In the genomic region with DNA sequence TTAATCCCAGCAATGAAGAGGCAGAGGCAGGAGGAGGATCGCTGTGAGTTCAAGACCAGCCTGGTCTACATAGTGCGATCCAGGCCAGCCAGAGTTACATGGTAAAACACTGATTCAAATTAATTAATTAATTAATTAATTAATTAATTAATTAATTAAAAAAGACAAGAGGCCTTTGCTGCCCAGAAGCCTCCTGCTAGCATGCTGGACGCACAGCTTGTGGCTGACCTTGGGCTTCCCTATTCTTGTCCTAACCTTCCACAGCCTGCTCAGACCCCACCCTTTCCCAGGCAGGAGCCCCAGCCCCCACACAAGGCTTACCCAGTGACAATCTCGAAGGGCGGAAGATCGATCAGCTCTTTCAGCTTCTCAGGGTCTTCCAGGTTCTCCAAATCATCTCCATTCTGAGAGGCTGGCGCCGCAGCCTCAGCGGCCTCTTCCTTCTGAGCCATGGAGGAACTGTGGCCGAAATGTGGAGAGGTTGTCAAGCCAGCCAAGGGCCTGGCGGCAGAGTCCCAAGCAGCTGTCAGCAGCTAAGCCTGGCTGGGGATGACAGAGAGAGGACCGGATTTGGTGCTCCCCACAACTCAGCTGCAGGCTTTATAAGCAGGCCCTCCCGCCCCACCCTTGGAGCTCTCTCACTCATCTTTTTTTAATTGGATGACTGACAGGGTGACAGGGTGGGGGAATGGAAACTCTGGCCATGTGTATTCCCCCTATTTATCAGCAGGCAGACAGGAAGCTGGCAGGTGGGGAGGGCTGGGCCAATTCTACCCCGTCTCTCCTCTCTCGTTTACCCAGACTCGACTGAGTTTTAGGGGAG, we compare ENCODE assay signal across 8 mouse cellular contexts. TPM values are rescaled to one million over a fixed set of nuclear protein-coding genes. Genes with fewer than 3 reads are reported as not detected.
A peak's percentile ranks its signal among the peaks of the same experiment; 100 is the strongest.
DNase-seq lines count a peak whose midpoint lies in the region; ATAC-seq and TF ChIP-seq lines count a peak whose summit lies in the region.
"Had no signal": no experiment of that assay in that cellular context is flagged by ENCODE, and none has a peak within 500 bp of the region (broad histone marks: within the 10 kb centered on the region; RNA-seq: fewer than 3 reads in every experiment).

Gene Apobec2 (minus strand): TSS at position 773 of the 823 bp plus-strand sequence.

- peaks cover 98% of the 10 kb centered on the region for H3K4me1 ChIP-seq in E14TG2a.4 (replicated peaks; ENCODE audit: low read depth, low read length)
- H3K4me1 ChIP-seq in heart, embryonic 15.5 days (replicated peaks) = peaks cover 72% of the 10 kb centered on the region
- peaks cover 62% of the 10 kb centered on the region for H3K4me1 ChIP-seq in liver, embryonic 13.5 days (replicated peaks)
- peaks cover 50% of the 10 kb centered on the region for H3K4me1 ChIP-seq in kidney, embryonic 15.5 days

- H3K36me3 ChIP-seq in E14TG2a.4 (ENCODE audit: insufficient read depth, low read length) = no peaks in the 10 kb centered on the region
- H3K36me3 ChIP-seq in heart, embryonic 15.5 days = 0 out of 2 replicates have a peak, but pooled peaks cover 3% of the 10 kb centered on the region
- H3K36me3 ChIP-seq in liver, embryonic 13.5 days = no peaks in the 10 kb centered on the region
- no peaks in the 10 kb centered on the region for H3K36me3 ChIP-seq in kidney, embryonic 15.5 days

- peak within 1 kb of the TSS; percentile 96 for H3K27ac ChIP-seq in heart, embryonic 15.5 days
- H3K27ac ChIP-seq in liver, embryonic 13.5 days = peak within 1 kb of the TSS; percentile 18; the same call in 1 of the 2 replicates
- no peak within 1 kb of the TSS for H3K27ac ChIP-seq in kidney, embryonic 15.5 days

- peak within 1 kb of the TSS; percentile 65 for H3K9ac ChIP-seq in heart, embryonic 15.5 days
- H3K9ac ChIP-seq in liver, embryonic 13.5 days = 0 out of 2 replicates have a peak within 1 kb of the TSS, but pooled peaks have one; percentile 9
- H3K9ac ChIP-seq in kidney, embryonic 15.5 days = no peak within 1 kb of the TSS

- no peaks in the 10 kb centered on the region for H3K27me3 ChIP-seq in E14TG2a.4 (ENCODE audit: insufficient read depth, low read length)
- no peaks in the 10 kb centered on the region for H3K27me3 ChIP-seq in heart, embryonic 15.5 days
- H3K27me3 ChIP-seq in liver, embryonic 13.5 days = no peaks in the 10 kb centered on the region
- H3K27me3 ChIP-seq in kidney, embryonic 15.5 days = no peaks in the 10 kb centered on the region

- H3K4me2 ChIP-seq in heart, embryonic 15.5 days = peak within 1 kb of the TSS; percentile 63
- H3K4me2 ChIP-seq in liver, embryonic 13.5 days = peak within 1 kb of the TSS; percentile 28; the same call in 1 of the 2 replicates
- H3K4me2 ChIP-seq in kidney, embryonic 15.5 days = no peak within 1 kb of the TSS

- WGBS in heart, embryonic 15.5 days = 21% methylated on average over 16 of the region's 16 CpGs
- 32% methylated on average over 16 of the region's 16 CpGs for WGBS in liver, embryonic 13.5 days (ENCODE audit: insufficient replicate concordance)
- 75% methylated on average over 16 of the region's 16 CpGs for WGBS in kidney, embryonic 15.5 days

- H3K4me3 ChIP-seq in E14TG2a.4 (replicated peaks; ENCODE audit: low read length) = peak within 1 kb of the TSS; percentile 65
- peak within 1 kb of the TSS; percentile 58 for H3K4me3 ChIP-seq in heart, embryonic 15.5 days
- H3K4me3 ChIP-seq in liver, embryonic 13.5 days (replicated peaks) = no peak within 1 kb of the TSS
- no peak within 1 kb of the TSS for H3K4me3 ChIP-seq in kidney, embryonic 15.5 days (replicated peaks)

- no peaks in the 10 kb centered on the region for H3K9me3 ChIP-seq in E14TG2a.4 (ENCODE audit: low read length)
- H3K9me3 ChIP-seq in heart, embryonic 15.5 days (replicated peaks) = no peaks in the 10 kb centered on the region
- no peaks in the 10 kb centered on the region for H3K9me3 ChIP-seq in liver, embryonic 13.5 days (replicated peaks)
- no peaks in the 10 kb centered on the region for H3K9me3 ChIP-seq in kidney, embryonic 15.5 days (replicated peaks)

- no peak for TF ChIP-seq CTCF in E14TG2a.4 (conservative IDR thresholded peaks at IDR 0.05; ENCODE audit: low read length)

- ATAC-seq in heart, embryonic 15.5 days (replicated peaks; ENCODE audit: insufficient number of reproducible peaks, insufficient read depth, low FRiP score, low read depth) = peak; percentile 75
- ATAC-seq in liver, embryonic 13.5 days (ENCODE audit: low read depth) = peak; percentile 67
- no peak for ATAC-seq in kidney, embryonic 15.5 days (replicated peaks; ENCODE audit: low FRiP score)
- ATAC-seq: inflammation-experienced regulatory T-cells, adult 6 months had no signal

- peak; percentile 60 for DNase-seq in R1 (ENCODE audit: low read depth, low spot score)
- DNase-seq in liver, embryonic 13.5 days = no peak
- DNase-seq in spleen, adult 18-20 months = no peak
- no peak for DNase-seq in adrenal gland, postnatal 36 days

RNA-seq across cellular contexts. Expression of gene Apobec2, which starts in this region (rescaled TPM):
- 177 and 212 TPM in 2 replicates for polyA plus RNA-seq in heart, embryonic 15.5 days (2015; fragmentation: Nextera tagmentation; extraction: Ambion mirVana)
- 1.2 TPM in 2 replicates for polyA plus RNA-seq in liver, embryonic 13.5 days (2015; fragmentation: Nextera tagmentation; extraction: Ambion mirVana)
- polyA plus RNA-seq in kidney, embryonic 15.5 days (2015; fragmentation: Nextera tagmentation; extraction: Ambion mirVana) = 4.2 and 6.9 TPM in 2 replicates
- total RNA-seq in adrenal gland, postnatal 36 days (2021) = 1 to 10 TPM; 1.3 to 1.9 TPM

Comparison
In these comparisons a context has a peak if more than half of its experiments do, and no peak if none do; other contexts are left out.
1. RNA of gene Apobec2 (polyA plus RNA-seq): 177 to 212 TPM in heart, embryonic 15.5 days; 4.2 to 6.9 TPM in kidney, embryonic 15.5 days and 1.2 TPM in liver, embryonic 13.5 days; every median in the first group is over 10 times any median in the second.
2. H3K4me3 ChIP-seq: peak in E14TG2a.4 (single experiment) and heart, embryonic 15.5 days (single experiment); none in liver, embryonic 13.5 days (single experiment) and kidney, embryonic 15.5 days (single experiment).